Mouse (Mus musculus) thymus, adult 2 months (tissue): ENCODE measurements around the gene Ttc37. TPM values are rescaled to one million over a fixed set of nuclear protein-coding genes. Genes with fewer than 3 reads are reported as not detected.

Source experiments
- DNase-seq: peaks from one replicate; pipeline ENCODE4 v3.0.0; 2021
- H3K27ac ChIP-seq: fragments of 200-500 bp; 2 replicates; pipeline ENCODE4 v1.5.1; 2012; ENCODE audit warnings: low read length, control low read depth; ENCODE audit not compliant: control insufficient read depth, insufficient read depth
- H3K27me3 ChIP-seq: fragments of 200-500 bp; 2 replicates; pipeline ENCODE4 v1.6.1; 2012; ENCODE audit warnings: mild to moderate bottlenecking, low read length, moderate library complexity, mixed read lengths; ENCODE audit not compliant: control insufficient read depth, insufficient read depth
- H3K36me3 ChIP-seq: fragments of 200-500 bp; 2 replicates; pipeline ENCODE4 v1.6.1; 2012; ENCODE audit warnings: mild to moderate bottlenecking, low read length, moderate library complexity; ENCODE audit not compliant: control insufficient read depth, insufficient read depth
- H3K4me1 ChIP-seq: fragments of 200-500 bp; replicated peaks from 2 replicates; pipeline ENCODE4 v1.6.1; 2012; ENCODE audit warnings: low read length; ENCODE audit not compliant: control insufficient read depth, insufficient read depth
- H3K4me3 ChIP-seq: fragments of 200-500 bp; 2 replicates; pipeline ENCODE4 v1.5.1; 2012; ENCODE audit warnings: mild to moderate bottlenecking, low read length, control low read depth, moderate library complexity; ENCODE audit not compliant: control insufficient read depth, insufficient read depth
- CTCF ChIP-seq: fragments of 200-500 bp; IDR thresholded peaks from 2 replicates; pipeline ENCODE4 v1.5.1; 2012; ENCODE audit warnings: mild to moderate bottlenecking, control low read depth, low read length, moderate library complexity, borderline replicate concordance; ENCODE audit not compliant: control insufficient read depth, poor library complexity, insufficient read depth; ENCODE audit errors: extremely low read depth
- POLR2A ChIP-seq: fragments of 200-500 bp; IDR thresholded peaks from 2 replicates; pipeline ENCODE4 v1.6.1; 2012; ENCODE audit warnings: mild to moderate bottlenecking, low read length, control low read depth, moderate library complexity; ENCODE audit not compliant: control insufficient read depth, poor library complexity, insufficient read depth; ENCODE audit errors: extremely low read depth
- WGBS: fragments of 180-500 bp; shearing (Covaris S2); methylation state at CpG from one replicate; pipeline ENCODE4 v1.1.7; 2018; 5-methylcytosine and 5-hydroxymethylcytosine counted together
- polyA plus RNA-seq: library from polyadenylated mRNA; depleted of rRNA; stranded (reverse); fragments of >200 nt; gene quantifications from 2 replicates; pipeline ENCODE4 v1.2.3, GENCODE M21; 2012

Ttc37 gene
- polyA plus RNA-seq, 1 experiment, result 8.5 TPM

- no peak overlapping the region for H3K4me3 ChIP-seq
- 94% methylated on average over 4 of the region's 4 CpGs for WGBS
- no peaks in the 10 kb centered on the region for H3K36me3 ChIP-seq
- peaks cover 9% of the 10 kb centered on the region; the same call in 1 of the 2 replicates for H3K4me1 ChIP-seq
- no peak overlapping the region for H3K27ac ChIP-seq
- no peak for DNase-seq
- no peak for TF ChIP-seq POLR2A
- no peak for TF ChIP-seq CTCF
- H3K27me3 ChIP-seq, result peaks cover 3% of the 10 kb centered on the region; the same call in 1 of the 2 replicates
Measured at GRCm38 (mm10) chr13:76059591-76059990, 38.9 kb upstream of the Ttc37 start.

DNA sequence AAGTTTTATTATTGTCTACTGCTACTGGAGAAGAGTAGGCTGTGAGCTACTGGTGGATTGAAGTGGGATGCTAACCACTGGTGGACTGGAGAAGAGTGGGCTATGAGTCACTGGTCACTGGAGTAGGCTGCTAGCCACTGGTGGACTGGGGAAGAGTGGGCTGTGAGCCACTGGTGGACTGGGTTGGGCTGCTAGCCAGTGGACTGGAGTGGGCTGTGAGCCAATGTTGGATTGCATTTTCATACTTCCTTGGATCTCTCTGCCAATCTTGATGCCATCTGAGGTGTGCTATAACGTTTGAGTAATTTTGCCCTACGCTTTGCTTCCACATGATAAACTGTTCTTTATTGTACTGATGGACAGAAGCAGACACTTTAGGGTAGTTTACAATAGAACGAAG lies 36.4 kb upstream of the Ttc37 start:
- no peak overlapping the region for H3K4me3 ChIP-seq
- 93% methylated on average over 3 of the region's 3 CpGs for WGBS
- no peaks in the 10 kb centered on the region for H3K27me3 ChIP-seq
- no peaks in the 10 kb centered on the region for H3K36me3 ChIP-seq
- DNase-seq, result no peak
- no peak overlapping the region for H3K27ac ChIP-seq
- no peaks in the 10 kb centered on the region for H3K4me1 ChIP-seq
- TF ChIP-seq POLR2A, result no peak
- no peak for TF ChIP-seq CTCF

- H3K4me1 ChIP-seq, result no peaks in the 10 kb centered on the region
- H3K4me3 ChIP-seq, result no peak overlapping the region
- WGBS, result 97% methylated on average over 3 of the region's 3 CpGs
- no peak overlapping the region for H3K27ac ChIP-seq
- no peaks in the 10 kb centered on the region for H3K36me3 ChIP-seq
- TF ChIP-seq CTCF (no peak), POLR2A (no peak)
- no peak for DNase-seq
- H3K27me3 ChIP-seq, result no peaks in the 10 kb centered on the region
Measured at GRCm38 (mm10) chr13:76062569-76062968, 36.0 kb upstream of the Ttc37 start.

DNA sequence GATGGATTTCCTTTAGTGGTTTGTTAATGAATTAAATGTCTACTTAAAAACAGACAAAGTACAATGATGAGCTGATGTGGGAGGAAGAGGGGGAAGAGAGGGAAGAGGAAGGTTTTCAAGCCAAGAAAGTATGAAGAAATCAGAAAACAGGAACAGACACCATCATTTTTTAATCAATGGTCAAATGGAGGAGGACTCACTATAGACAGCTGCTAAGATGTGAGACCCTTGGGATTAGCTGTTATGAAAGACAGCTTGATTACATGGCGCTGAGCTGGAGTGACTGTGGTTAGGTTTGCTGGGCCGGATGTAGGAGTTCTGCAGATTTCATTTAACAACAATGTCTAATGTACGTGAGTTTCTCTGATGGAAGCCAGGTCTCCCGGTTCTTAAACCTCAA lies 35.0 kb upstream of the Ttc37 start:
- DNase-seq, result no peak
- Histone ChIP-seq H3K27me3 (no peaks in the 10 kb centered on the region), H3K4me1 (no peaks in the 10 kb centered on the region), H3K27ac (no peak overlapping the region), H3K36me3 (no peaks in the 10 kb centered on the region), H3K4me3 (no peak overlapping the region)
- WGBS, result 99% methylated on average over 4 of the region's 4 CpGs
- TF ChIP-seq CTCF (no peak), POLR2A (no peak)

GRCm38 (mm10) chr13:76064363-76064945 lies 34.1 kb upstream of the Ttc37 start:
- TF ChIP-seq POLR2A (no peak), CTCF (no peak)
- no peaks in the 10 kb centered on the region for H3K36me3 ChIP-seq
- H3K4me1 ChIP-seq, result no peaks in the 10 kb centered on the region
- H3K27ac ChIP-seq, result no peak overlapping the region
- H3K4me3 ChIP-seq, result no peak overlapping the region
- H3K27me3 ChIP-seq, result no peaks in the 10 kb centered on the region
- 96% methylated on average over 13 of the region's 13 CpGs for WGBS
- DNase-seq, result no peak

DNA sequence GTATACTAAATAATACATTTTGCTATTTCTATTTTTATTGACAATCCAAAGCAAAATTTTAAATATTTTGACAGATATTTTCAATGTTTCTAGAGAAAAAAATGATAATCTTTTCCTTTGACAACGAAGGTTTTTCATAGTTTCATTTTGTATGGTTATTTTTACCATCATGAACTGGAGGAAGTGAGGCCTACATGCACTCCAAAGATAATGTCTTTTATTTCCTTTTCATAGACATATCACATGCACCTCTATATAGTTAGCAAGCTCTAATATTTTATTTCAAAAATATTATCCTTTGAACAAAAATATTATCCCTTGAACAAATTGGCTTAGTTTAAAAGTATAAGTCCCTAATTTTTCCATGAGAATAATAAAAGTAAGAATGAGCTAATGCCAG lies 24.2 kb upstream of the Ttc37 start:
- no peaks in the 10 kb centered on the region for H3K36me3 ChIP-seq
- TF ChIP-seq POLR2A (no peak), CTCF (no peak)
- no peak for DNase-seq
- 5% methylated on average over 1 of the region's 1 CpGs for WGBS
- no peak overlapping the region for H3K4me3 ChIP-seq
- no peak overlapping the region for H3K27ac ChIP-seq
- no peaks in the 10 kb centered on the region for H3K27me3 ChIP-seq
- H3K4me1 ChIP-seq, result no peaks in the 10 kb centered on the region

DNA sequence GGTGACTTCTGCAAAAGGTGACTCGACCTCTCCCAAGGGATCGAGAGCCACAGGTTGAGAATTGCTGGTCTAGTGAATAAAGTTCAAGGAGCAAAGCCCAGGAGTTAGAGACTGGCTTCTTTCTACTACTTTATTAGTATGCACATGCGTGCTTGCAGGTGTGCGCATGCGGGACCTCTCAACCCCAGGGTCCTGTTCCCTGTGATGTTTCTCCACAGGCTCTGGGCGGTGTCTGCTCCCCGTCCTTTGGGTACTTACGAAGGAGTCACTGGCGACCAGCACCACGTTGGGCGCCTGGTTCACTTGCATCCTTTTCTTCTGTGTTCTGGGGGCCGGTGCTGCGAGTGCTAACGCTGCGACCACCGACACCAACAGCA lies 430 bp upstream of the Ttc37 start:
- Histone ChIP-seq H3K4me3 (peak overlapping the region; percentile 80), H3K4me1 (no peaks in the 10 kb centered on the region), H3K27ac (peak overlapping the region; percentile 3; the same call in 1 of the 2 replicates), H3K27me3 (no peaks in the 10 kb centered on the region), H3K36me3 (no peaks in the 10 kb centered on the region)
- 2% methylated on average over 16 of the region's 16 CpGs for WGBS
- no peak for DNase-seq
- no peak for TF ChIP-seq POLR2A
- no peak for TF ChIP-seq CTCF
